Mouse (Mus musculus): ENCODE measurements around the gene Dpagt1. TPM values are rescaled to one million over a fixed set of nuclear protein-coding genes. Genes with fewer than 3 reads are reported as not detected.

The Dpagt1 gene
- polyA plus RNA-seq, 1 experiment from 2014 or later = 40.2 TPM

DNA sequence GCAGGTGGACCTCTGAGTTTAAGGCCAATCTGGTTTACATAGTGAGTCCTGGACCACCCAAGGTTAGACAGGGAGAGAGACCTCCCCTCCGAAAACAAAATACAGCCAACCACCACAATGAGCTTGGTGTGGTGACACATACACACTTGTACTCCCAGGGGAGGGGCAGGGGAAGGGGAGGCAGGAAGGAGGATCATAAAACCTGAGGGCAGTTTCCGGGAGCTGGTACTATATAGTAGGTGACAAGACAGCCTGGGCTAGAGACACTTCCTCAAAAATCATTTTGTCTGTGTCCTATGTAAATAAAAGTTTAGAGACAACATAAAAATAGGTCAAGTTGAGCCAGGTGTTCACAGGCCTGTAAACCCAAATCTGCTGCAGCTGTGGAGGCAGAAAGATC, 18.6 kb upstream of the Dpagt1 start:
- H3K9ac ChIP-seq = no peak overlapping the region
- peaks cover 23% of the 10 kb centered on the region for H3K4me1 ChIP-seq
- no peaks in the 10 kb centered on the region for H3K27me3 ChIP-seq
- 67% methylated on average over 2 of the region's 2 CpGs for WGBS
- H3K4me2 ChIP-seq (replicated peaks) = no peak overlapping the region
- no peaks in the 10 kb centered on the region for H3K9me3 ChIP-seq
- H3K27ac ChIP-seq = no peak overlapping the region
- peaks cover 18% of the 10 kb centered on the region for H3K36me3 ChIP-seq
- ATAC-seq (ENCODE audit: low FRiP score, low read depth) = no peak
- H3K4me3 ChIP-seq = no peak overlapping the region

- peaks cover 33% of the 10 kb centered on the region for H3K36me3 ChIP-seq
- no peak overlapping the region for H3K4me2 ChIP-seq (replicated peaks)
- no peaks in the 10 kb centered on the region for H3K9me3 ChIP-seq
- WGBS = 64% methylated on average over 3 of the region's 3 CpGs
- no peak overlapping the region for H3K4me3 ChIP-seq
- no peak overlapping the region for H3K9ac ChIP-seq
- H3K4me1 ChIP-seq = peaks cover 9% of the 10 kb centered on the region
- ATAC-seq (ENCODE audit: low FRiP score, low read depth) = no peak
- H3K27me3 ChIP-seq = no peaks in the 10 kb centered on the region
- no peak overlapping the region for H3K27ac ChIP-seq
Measured at GRCm38 (mm10) chr9:44309756-44310155, 16.1 kb upstream of the Dpagt1 start.

GRCm38 (mm10) chr9:44310750-44311135, 15.1 kb upstream of the Dpagt1 start:
- no peaks in the 10 kb centered on the region for H3K9me3 ChIP-seq
- no peaks in the 10 kb centered on the region for H3K27me3 ChIP-seq
- H3K4me2 ChIP-seq (replicated peaks) = peak overlapping the region; percentile 30
- H3K4me1 ChIP-seq = 0 out of 2 replicates have a peak, but pooled peaks cover 7% of the 10 kb centered on the region
- WGBS = 34% methylated on average over 10 of the region's 10 CpGs
- H3K4me3 ChIP-seq = no peak overlapping the region
- H3K27ac ChIP-seq = no peak overlapping the region
- peak overlapping the region; percentile 48; the same call in 1 of the 2 replicates for H3K9ac ChIP-seq
- peaks cover 43% of the 10 kb centered on the region for H3K36me3 ChIP-seq
- no peak for ATAC-seq (ENCODE audit: low FRiP score, low read depth)

DNA sequence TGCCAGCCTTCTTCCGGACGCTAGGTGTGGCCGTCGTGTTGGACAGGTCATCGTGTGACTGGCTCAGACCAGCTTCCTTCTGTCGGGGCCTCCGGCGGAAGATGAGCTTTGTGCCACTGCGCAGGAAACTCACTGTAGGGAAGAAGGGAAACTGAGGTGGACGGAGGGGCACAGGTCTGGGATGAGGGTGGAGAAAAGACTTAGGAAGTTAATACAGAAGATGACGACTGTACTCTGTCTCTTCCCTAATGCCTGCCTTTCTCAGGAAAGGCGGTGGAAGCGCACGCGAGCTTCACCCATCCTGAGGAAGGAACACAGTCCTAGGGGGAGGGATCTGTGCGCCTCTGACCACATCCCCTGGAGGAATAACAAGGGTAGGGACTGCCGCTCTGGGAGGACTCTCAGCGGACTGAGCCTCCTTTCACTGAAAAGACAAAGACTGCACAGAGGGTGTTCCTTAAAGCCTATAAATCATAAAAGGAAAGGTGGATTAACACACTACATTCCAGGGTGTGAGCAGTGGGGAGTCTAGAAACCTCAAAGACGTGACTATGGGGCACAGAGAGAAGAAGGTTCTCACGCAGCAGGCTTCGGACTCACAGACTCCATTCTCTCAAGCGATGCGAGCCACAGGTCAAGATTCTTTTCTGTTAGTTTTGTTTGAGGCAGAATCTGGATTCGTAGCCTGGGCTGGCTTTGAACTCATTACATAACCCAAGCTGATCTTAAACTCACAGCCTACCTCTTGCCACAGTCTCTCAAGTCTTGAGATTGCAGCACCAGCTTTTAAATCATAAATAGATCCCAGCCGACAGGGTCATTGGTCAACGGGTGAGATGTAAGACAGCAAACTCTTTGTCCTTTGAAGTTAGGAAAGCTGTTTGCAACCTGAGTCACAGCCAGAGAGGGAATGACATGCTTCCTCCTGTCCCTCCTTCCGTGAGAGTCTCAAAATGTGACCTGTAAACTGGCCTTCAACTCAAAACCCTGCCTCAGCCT, 14.4 kb upstream of the Dpagt1 start:
- Histone ChIP-seq H3K36me3 (peaks cover 50% of the 10 kb centered on the region), H3K9me3 (no peaks in the 10 kb centered on the region), H3K9ac (peak overlapping the region; percentile 48), H3K4me2 (replicated peaks) (peak overlapping the region; percentile 30), H3K27ac (no peak overlapping the region), H3K27me3 (no peaks in the 10 kb centered on the region), H3K4me1 (0 out of 2 replicates have a peak, but pooled peaks cover 7% of the 10 kb centered on the region), H3K4me3 (no peak overlapping the region)
- 0 out of 2 replicates have a peak, but pooled peaks have one; percentile 28 for ATAC-seq (ENCODE audit: low FRiP score, low read depth)
- 12% methylated on average over 27 of the region's 27 CpGs for WGBS

GRCm38 (mm10) chr9:44313476-44314256, 12.2 kb upstream of the Dpagt1 start:
- Histone ChIP-seq H3K27ac (no peak overlapping the region), H3K9me3 (no peaks in the 10 kb centered on the region), H3K27me3 (0 out of 2 replicates have a peak, but pooled peaks cover 1% of the 10 kb centered on the region), H3K9ac (no peak overlapping the region), H3K36me3 (peaks cover 57% of the 10 kb centered on the region), H3K4me1 (peaks cover 18% of the 10 kb centered on the region), H3K4me3 (no peak overlapping the region), H3K4me2 (replicated peaks) (no peak overlapping the region)
- WGBS = 74% methylated on average over 19 of the region's 19 CpGs
- no peak for ATAC-seq (ENCODE audit: low FRiP score, low read depth)

- H3K36me3 ChIP-seq = peaks cover 57% of the 10 kb centered on the region
- no peak for ATAC-seq (ENCODE audit: low FRiP score, low read depth)
- 75% methylated on average over 4 of the region's 4 CpGs for WGBS
Measured at GRCm38 (mm10) chr9:44314257-44314547, 11.6 kb upstream of the Dpagt1 start.

GRCm38 (mm10) chr9:44314910-44315309, 10.9 kb upstream of the Dpagt1 start:
- Histone ChIP-seq H3K4me2 (replicated peaks) (no peak overlapping the region), H3K4me1 (peaks cover 27% of the 10 kb centered on the region), H3K27me3 (0 out of 2 replicates have a peak, but pooled peaks cover 3% of the 10 kb centered on the region), H3K36me3 (peaks cover 57% of the 10 kb centered on the region), H3K27ac (no peak overlapping the region), H3K9me3 (no peaks in the 10 kb centered on the region), H3K4me3 (no peak overlapping the region), H3K9ac (no peak overlapping the region; the same call in 1 of the 2 replicates)
- ATAC-seq (ENCODE audit: low FRiP score, low read depth) = no peak
- WGBS = 93% methylated on average over 18 of the region's 18 CpGs

More at GRCm38 (mm10) chr9:44314257-44314547, 11.6 kb upstream of the Dpagt1 start:
- no peaks in the 10 kb centered on the region for H3K9me3 ChIP-seq
- no peak overlapping the region for H3K4me3 ChIP-seq
- H3K4me1 ChIP-seq = peaks cover 24% of the 10 kb centered on the region
- no peak overlapping the region for H3K27ac ChIP-seq
- no peak overlapping the region for H3K9ac ChIP-seq
- H3K4me2 ChIP-seq (replicated peaks) = no peak overlapping the region
- H3K27me3 ChIP-seq = 0 out of 2 replicates have a peak, but pooled peaks cover 3% of the 10 kb centered on the region

DNA sequence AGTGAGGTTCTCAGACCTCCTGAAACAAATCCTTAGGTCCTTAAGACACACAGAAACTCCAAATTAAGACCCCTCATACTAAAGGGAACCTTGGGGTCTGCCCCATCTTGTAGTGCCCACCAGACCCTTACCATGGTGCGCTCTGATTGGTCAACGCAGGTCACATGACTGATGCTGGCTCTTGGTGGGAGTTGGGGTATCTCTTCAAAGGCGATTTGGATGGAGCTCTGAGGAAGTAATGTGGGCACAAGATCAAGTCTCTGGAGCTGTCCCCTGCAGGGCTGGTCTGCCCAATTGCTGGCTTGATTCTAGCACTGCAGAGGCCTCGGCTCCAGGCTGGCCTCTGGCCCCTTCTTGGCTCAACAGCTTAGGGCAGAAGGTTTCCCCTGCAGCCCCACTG, 8.4 kb upstream of the Dpagt1 start:
- no peak overlapping the region for H3K4me3 ChIP-seq
- no peaks in the 10 kb centered on the region for H3K9me3 ChIP-seq
- H3K36me3 ChIP-seq = peaks cover 47% of the 10 kb centered on the region
- no peak for ATAC-seq (ENCODE audit: low FRiP score, low read depth)
- peaks cover 25% of the 10 kb centered on the region for H3K4me1 ChIP-seq
- 0 out of 2 replicates have a peak, but pooled peaks cover 3% of the 10 kb centered on the region for H3K27me3 ChIP-seq
- no peak overlapping the region for H3K27ac ChIP-seq
- 66% methylated on average over 4 of the region's 4 CpGs for WGBS
- no peak overlapping the region for H3K9ac ChIP-seq
- H3K4me2 ChIP-seq (replicated peaks) = no peak overlapping the region

- Histone ChIP-seq H3K27ac (no peak overlapping the region), H3K27me3 (0 out of 2 replicates have a peak, but pooled peaks cover 3% of the 10 kb centered on the region), H3K9ac (peak overlapping the region; percentile 90), H3K4me1 (peaks cover 25% of the 10 kb centered on the region), H3K36me3 (peaks cover 39% of the 10 kb centered on the region), H3K4me2 (replicated peaks) (peak overlapping the region; percentile 96), H3K9me3 (no peaks in the 10 kb centered on the region), H3K4me3 (peak overlapping the region; percentile 93)
- WGBS = 77% methylated on average over 5 of the region's 5 CpGs
- no peak for ATAC-seq (ENCODE audit: low FRiP score, low read depth)
Measured at GRCm38 (mm10) chr9:44318076-44318825, 7.6 kb upstream of the Dpagt1 start.

- peaks cover 25% of the 10 kb centered on the region for H3K4me1 ChIP-seq
- peak overlapping the region; percentile 93 for H3K4me3 ChIP-seq
- H3K9ac ChIP-seq = peak overlapping the region; percentile 90
- H3K36me3 ChIP-seq = peaks cover 34% of the 10 kb centered on the region
- H3K27ac ChIP-seq = no peak overlapping the region
- no peak for ATAC-seq (ENCODE audit: low FRiP score, low read depth)
- H3K9me3 ChIP-seq = no peaks in the 10 kb centered on the region
- peak overlapping the region; percentile 96 for H3K4me2 ChIP-seq (replicated peaks)
- WGBS = 32% methylated on average over 3 of the region's 3 CpGs
- H3K27me3 ChIP-seq = 0 out of 2 replicates have a peak, but pooled peaks cover 3% of the 10 kb centered on the region
Measured at GRCm38 (mm10) chr9:44318826-44319095, 7.1 kb upstream of the Dpagt1 start.

GRCm38 (mm10) chr9:44319105-44319886, 6.5 kb upstream of the Dpagt1 start:
- Histone ChIP-seq H3K4me3 (peak overlapping the region; percentile 93), H3K9me3 (no peaks in the 10 kb centered on the region), H3K36me3 (peaks cover 29% of the 10 kb centered on the region), H3K27ac (peak overlapping the region; percentile 61; the same call in 1 of the 2 replicates), H3K9ac (peak overlapping the region; percentile 90), H3K4me1 (peaks cover 25% of the 10 kb centered on the region), H3K27me3 (0 out of 2 replicates have a peak, but pooled peaks cover 3% of the 10 kb centered on the region), H3K4me2 (replicated peaks) (peak overlapping the region; percentile 96)
- 2% methylated on average over 37 of the region's 37 CpGs for WGBS
- no peak for ATAC-seq (ENCODE audit: low FRiP score, low read depth)
